Mouse (Mus musculus) heart, postnatal 0 days (tissue): Measurements from ENCODE around the gene Amotl2.

ENCODE experiments used
- CTCF ChIP-seq: IDR thresholded peaks from 2 replicates; pipeline ENCODE4 v1.5.1; 2016; ENCODE audit warnings: antibody characterized with exemption, control low read depth, low read depth
- EP300 ChIP-seq: IDR thresholded peaks from 2 replicates; pipeline ENCODE4 v1.6.1; 2016; ENCODE audit warnings: antibody characterized with exemption, low read depth

GRCm38 (mm10) chr9:102726811-102727210 is 10.3 kb downstream of the Amotl2 start:
- TF ChIP-seq CTCF (no peak), EP300 (no peak)
